Mouse (Mus musculus): ENCODE measurements around the gene Izumo1. TPM values are rescaled to one million over a fixed set of nuclear protein-coding genes. Genes with fewer than 3 reads are reported as not detected.

The Izumo1 gene
- polyA plus RNA-seq, 1 experiment from 2014 or later = 0.65 TPM

GRCm38 (mm10) chr7:45635711-45636688 lies 14.4 kb downstream of the Izumo1 start:
- Histone ChIP-seq H3K9ac (no peak overlapping the region), H3K4me2 (no peak overlapping the region)
- peak; percentile 19 for ATAC-seq (ENCODE audit: insufficient number of reproducible peaks, low FRiP score)

GRCm38 (mm10) chr7:45637710-45638109 lies 16.1 kb downstream of the Izumo1 start:
- Histone ChIP-seq H3K9ac (no peak overlapping the region), H3K27me3 (replicated peaks) (no peaks in the 10 kb centered on the region; the same call in 1 of the 2 replicates), H3K9me3 (replicated peaks) (no peaks in the 10 kb centered on the region), H3K27ac (ENCODE audit: poor library complexity, severe bottlenecking) (no peak overlapping the region), H3K4me2 (no peak overlapping the region), H3K4me3 (peak overlapping the region; percentile 24; the same call in 1 of the 2 replicates), H3K4me1 (replicated peaks) (peaks cover 73% of the 10 kb centered on the region), H3K36me3 (peaks cover 17% of the 10 kb centered on the region)
- 96% methylated on average over 6 of the region's 6 CpGs for WGBS
- no peak for ATAC-seq (ENCODE audit: insufficient number of reproducible peaks, low FRiP score)

More at GRCm38 (mm10) chr7:45635711-45636688, 14.4 kb downstream of the Izumo1 start:
- H3K4me3 ChIP-seq = no peak overlapping the region
- no peaks in the 10 kb centered on the region for H3K9me3 ChIP-seq (replicated peaks)
- H3K27me3 ChIP-seq (replicated peaks) = no peaks in the 10 kb centered on the region; the same call in 1 of the 2 replicates
- peaks cover 63% of the 10 kb centered on the region for H3K4me1 ChIP-seq (replicated peaks)
- peak overlapping the region; percentile 65 for H3K27ac ChIP-seq (ENCODE audit: poor library complexity, severe bottlenecking)
- 60% methylated on average over 15 of the region's 15 CpGs for WGBS
- peaks cover 17% of the 10 kb centered on the region for H3K36me3 ChIP-seq

- 0 out of 2 replicates have a peak overlapping the region, but pooled peaks have one; percentile 25 for H3K9ac ChIP-seq
- peak; percentile 71 for ATAC-seq (ENCODE audit: insufficient number of reproducible peaks, low FRiP score)
- H3K4me2 ChIP-seq = peak overlapping the region; percentile 59
- no peaks in the 10 kb centered on the region; the same call in 1 of the 2 replicates for H3K27me3 ChIP-seq (replicated peaks)
- H3K36me3 ChIP-seq = peaks cover 17% of the 10 kb centered on the region
- WGBS = 27% methylated on average over 29 of the region's 29 CpGs
- peak overlapping the region; percentile 24 for H3K4me3 ChIP-seq
- no peak overlapping the region for H3K27ac ChIP-seq (ENCODE audit: poor library complexity, severe bottlenecking)
- no peaks in the 10 kb centered on the region for H3K9me3 ChIP-seq (replicated peaks)
- H3K4me1 ChIP-seq (replicated peaks) = peaks cover 73% of the 10 kb centered on the region
Measured at GRCm38 (mm10) chr7:45638623-45639401, 17.2 kb downstream of the Izumo1 start.

DNA sequence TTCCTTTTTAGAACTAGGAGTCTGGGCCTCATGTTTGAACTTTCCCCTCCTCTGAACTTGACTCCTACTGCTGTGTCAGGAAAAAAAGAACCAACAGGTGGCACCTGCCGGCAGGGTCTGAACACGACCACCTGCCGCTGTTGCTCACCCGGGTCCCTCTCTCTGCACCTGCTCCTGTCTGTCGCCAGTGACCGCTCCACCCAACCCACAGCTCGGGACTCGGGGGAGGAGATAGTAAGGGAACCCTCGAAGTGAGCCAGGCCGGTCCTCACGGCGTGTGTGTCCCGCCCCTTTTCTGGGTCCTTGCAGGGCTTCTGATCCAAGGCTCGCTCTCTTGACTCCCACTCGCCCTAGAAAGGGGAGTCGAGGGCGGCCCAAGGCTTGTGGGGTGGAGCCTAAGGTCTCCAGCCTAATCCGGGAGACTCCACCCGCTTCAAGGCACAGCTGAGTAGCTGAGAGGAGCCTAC lies 18.0 kb downstream of the Izumo1 start, which contains the start of gene Mamstr:
Gene Mamstr (plus strand): TSS at position 417 of the 467 bp plus-strand sequence.
- H3K4me2 ChIP-seq = no peak within 1 kb of the TSS
- no peak for ATAC-seq (ENCODE audit: insufficient number of reproducible peaks, low FRiP score)
- H3K4me3 ChIP-seq = no peak within 1 kb of the TSS
- H3K4me1 ChIP-seq (replicated peaks) = peaks cover 72% of the 10 kb centered on the region
- no peak within 1 kb of the TSS; the same call in 1 of the 2 replicates for H3K9ac ChIP-seq
- no peaks in the 10 kb centered on the region for H3K9me3 ChIP-seq (replicated peaks)
- no peaks in the 10 kb centered on the region; the same call in 1 of the 2 replicates for H3K27me3 ChIP-seq (replicated peaks)
- no peak within 1 kb of the TSS for H3K27ac ChIP-seq (ENCODE audit: poor library complexity, severe bottlenecking)
- WGBS = 28% methylated on average over 19 of the region's 19 CpGs
- H3K36me3 ChIP-seq = peaks cover 19% of the 10 kb centered on the region

GRCm38 (mm10) chr7:45640191-45640957 lies 18.8 kb downstream of the Izumo1 start:
- Histone ChIP-seq H3K9ac (no peak overlapping the region; the same call in 1 of the 2 replicates), H3K4me1 (replicated peaks) (peaks cover 71% of the 10 kb centered on the region), H3K4me2 (no peak overlapping the region), H3K9me3 (replicated peaks) (no peaks in the 10 kb centered on the region), H3K27ac (ENCODE audit: poor library complexity, severe bottlenecking) (no peak overlapping the region), H3K4me3 (no peak overlapping the region), H3K27me3 (replicated peaks) (no peaks in the 10 kb centered on the region; the same call in 1 of the 2 replicates), H3K36me3 (peaks cover 20% of the 10 kb centered on the region)
- ATAC-seq (ENCODE audit: insufficient number of reproducible peaks, low FRiP score) = no peak
- 73% methylated on average over 19 of the region's 19 CpGs for WGBS

DNA sequence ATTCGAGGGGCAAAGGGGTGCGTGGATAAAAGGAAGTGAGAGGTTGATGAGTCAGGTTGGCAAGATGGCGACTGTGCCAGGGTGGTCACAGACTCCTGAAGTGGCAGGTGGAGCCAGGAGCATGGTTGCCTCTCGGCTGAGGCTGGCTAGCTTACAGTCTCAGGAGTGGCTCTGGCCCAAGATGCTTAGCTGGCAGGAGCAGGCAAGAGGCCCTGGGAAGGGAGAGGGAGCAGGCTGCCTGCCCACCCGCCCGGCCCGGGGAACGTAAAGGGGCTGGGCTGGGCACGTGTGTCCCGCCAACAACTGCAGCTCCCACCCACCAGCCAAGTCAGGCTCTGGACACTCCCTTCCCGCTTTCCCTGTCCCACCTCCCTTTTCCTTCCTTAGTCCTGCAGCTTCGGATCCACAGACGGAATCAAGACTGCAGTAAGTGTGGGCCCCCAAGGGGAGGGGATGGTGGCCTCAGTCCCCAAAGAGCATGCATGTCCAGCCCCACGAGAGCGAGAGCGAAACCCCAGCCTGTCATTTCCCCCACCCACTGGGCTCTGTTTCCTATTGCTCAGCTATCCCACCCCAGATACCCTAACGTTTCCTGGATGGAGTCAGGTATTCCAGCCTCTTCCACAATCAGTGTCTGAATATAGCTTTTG lies 19.9 kb downstream of the Izumo1 start:
- H3K4me2 ChIP-seq = peak overlapping the region; percentile 80
- 54% methylated on average over 17 of the region's 17 CpGs for WGBS
- peaks cover 65% of the 10 kb centered on the region for H3K4me1 ChIP-seq (replicated peaks)
- peak overlapping the region; percentile 60 for H3K9ac ChIP-seq
- H3K4me3 ChIP-seq = no peak overlapping the region
- H3K9me3 ChIP-seq (replicated peaks) = no peaks in the 10 kb centered on the region
- no peaks in the 10 kb centered on the region; the same call in 1 of the 2 replicates for H3K27me3 ChIP-seq (replicated peaks)
- no peak; the same call in 1 of the 2 replicates for ATAC-seq (ENCODE audit: insufficient number of reproducible peaks, low FRiP score)
- H3K27ac ChIP-seq (ENCODE audit: poor library complexity, severe bottlenecking) = peak overlapping the region; percentile 24; the same call in 1 of the 2 replicates
- H3K36me3 ChIP-seq = peaks cover 16% of the 10 kb centered on the region

DNA sequence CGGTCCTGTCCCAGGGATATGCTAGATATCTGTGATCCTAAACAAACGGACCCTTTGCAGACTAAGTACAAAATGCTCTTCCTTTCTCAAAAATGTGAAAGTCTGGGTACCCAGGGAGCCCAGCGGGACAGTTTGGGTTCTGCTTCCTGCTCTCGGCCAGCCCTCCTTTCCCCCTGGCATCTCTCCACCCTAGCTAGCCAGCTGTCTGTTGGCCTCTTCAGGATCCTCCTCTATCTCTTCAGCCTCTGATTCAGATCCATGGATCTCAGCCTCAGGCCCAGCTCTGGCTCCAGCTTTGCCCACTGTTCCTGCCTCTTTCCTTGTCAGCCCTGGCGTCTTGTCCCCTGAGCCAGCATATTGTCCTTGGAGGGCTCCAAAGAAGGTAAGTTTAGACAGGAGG lies 20.5 kb downstream of the Izumo1 start:
- peaks cover 10% of the 10 kb centered on the region for H3K36me3 ChIP-seq
- H3K4me3 ChIP-seq = no peak overlapping the region
- no peak overlapping the region for H3K27ac ChIP-seq (ENCODE audit: poor library complexity, severe bottlenecking)
- peak overlapping the region; percentile 74; the same call in 1 of the 2 replicates for H3K9ac ChIP-seq
- H3K4me2 ChIP-seq = peak overlapping the region; percentile 80
- WGBS = 64% methylated on average over 5 of the region's 5 CpGs
- H3K9me3 ChIP-seq (replicated peaks) = no peaks in the 10 kb centered on the region
- H3K27me3 ChIP-seq (replicated peaks) = no peaks in the 10 kb centered on the region; the same call in 1 of the 2 replicates
- H3K4me1 ChIP-seq (replicated peaks) = peaks cover 64% of the 10 kb centered on the region
- ATAC-seq (ENCODE audit: insufficient number of reproducible peaks, low FRiP score) = no peak

GRCm38 (mm10) chr7:45642503-45643255 lies 21.1 kb downstream of the Izumo1 start:
- H3K4me3 ChIP-seq = peak overlapping the region; percentile 49
- H3K27me3 ChIP-seq (replicated peaks) = no peaks in the 10 kb centered on the region; the same call in 1 of the 2 replicates
- H3K27ac ChIP-seq (ENCODE audit: poor library complexity, severe bottlenecking) = peak overlapping the region; percentile 45; the same call in 1 of the 2 replicates
- peak overlapping the region; percentile 80 for H3K4me2 ChIP-seq
- no peaks in the 10 kb centered on the region for H3K9me3 ChIP-seq (replicated peaks)
- peak overlapping the region; percentile 74 for H3K9ac ChIP-seq
- no peak for ATAC-seq (ENCODE audit: insufficient number of reproducible peaks, low FRiP score)
- H3K4me1 ChIP-seq (replicated peaks) = peaks cover 63% of the 10 kb centered on the region
- 47% methylated on average over 16 of the region's 16 CpGs for WGBS
- H3K36me3 ChIP-seq = peaks cover 5% of the 10 kb centered on the region

- Histone ChIP-seq H3K27me3 (replicated peaks) (no peaks in the 10 kb centered on the region; the same call in 1 of the 2 replicates), H3K27ac (ENCODE audit: poor library complexity, severe bottlenecking) (peak overlapping the region; percentile 57; the same call in 1 of the 2 replicates), H3K4me1 (replicated peaks) (peaks cover 53% of the 10 kb centered on the region), H3K4me3 (peak overlapping the region; percentile 49), H3K4me2 (peak overlapping the region; percentile 80), H3K36me3 (peaks cover 3% of the 10 kb centered on the region; the same call in 1 of the 2 replicates), H3K9ac (peak overlapping the region; percentile 74), H3K9me3 (replicated peaks) (no peaks in the 10 kb centered on the region)
- 9% methylated on average over 28 of the region's 28 CpGs for WGBS
- ATAC-seq (ENCODE audit: insufficient number of reproducible peaks, low FRiP score) = peak; percentile 90
Measured at GRCm38 (mm10) chr7:45643441-45644178, 22.0 kb downstream of the Izumo1 start.

Measured in heart, embryonic 12.5 days (tissue).